Mouse (Mus musculus) ES-E14 (cell line): ENCODE data around the gene Eps15l1. TPM values are rescaled to one million over a fixed set of nuclear protein-coding genes. Genes with fewer than 3 reads are reported as not detected.
A peak's percentile ranks its signal among the peaks of the same experiment; 100 is the strongest.

Experiments used
- DNase-seq: peaks from one replicate; pipeline ENCODE4 v3.0.0-alpha.2; 2013; ENCODE audit warnings: low read depth, low spot score
- H3K27ac ChIP-seq: 2 replicates; pipeline ENCODE4 v1.5.1; 2012; ENCODE audit warnings: low read depth, mild to moderate bottlenecking, low read length, moderate library complexity, mixed read lengths; ENCODE audit not compliant: poor library complexity, insufficient read depth, severe bottlenecking
- H3K36me3 ChIP-seq: 2 replicates; pipeline ENCODE4 v1.6.1; 2012; ENCODE audit warnings: mild to moderate bottlenecking, low read length, moderate library complexity, mixed read lengths; ENCODE audit not compliant: control insufficient read depth, poor library complexity, insufficient read depth, severe bottlenecking
- H3K4me1 ChIP-seq, 2 experiments: fragments of 150-350 bp in 1 of 2; sonication (generic) in 1 of 2; 2 replicates each; pipeline ENCODE4 v1.6.1; 2012; ENCODE audit warnings: low read length in 2 of 2, mild to moderate bottlenecking in 1 of 2, mixed read lengths in 1 of 2; ENCODE audit not compliant: control insufficient read depth in 2 of 2, insufficient read depth in 2 of 2, poor library complexity in 1 of 2
- H3K4me3 ChIP-seq, 2 experiments: fragments of 150-350 bp in 1 of 2; sonication (generic) in 1 of 2; 2 replicates each; pipeline ENCODE4 v1.5.1; 2012; ENCODE audit warnings: low read length in 2 of 2, low read depth in 1 of 2, mild to moderate bottlenecking in 1 of 2, mixed read lengths in 1 of 2; ENCODE audit not compliant: insufficient read depth in 1 of 2, poor library complexity in 1 of 2, severe bottlenecking in 1 of 2
- H3K9ac ChIP-seq: 2 replicates; pipeline ENCODE4 v1.6.1; 2012; ENCODE audit warnings: low read depth, mild to moderate bottlenecking, low read length, mixed read lengths; ENCODE audit not compliant: poor library complexity, insufficient read depth, severe bottlenecking
- H3K9me3 ChIP-seq: fragments of 150-350 bp; sonication (generic); 2 replicates; pipeline ENCODE4 v1.6.1; 2012; ENCODE audit warnings: low read depth, mild to moderate bottlenecking, low read length; ENCODE audit not compliant: control insufficient read depth, insufficient read depth
- CHD2 ChIP-seq: IDR thresholded peaks from 2 replicates; pipeline ENCODE4 v1.6.1; 2014; ENCODE audit warnings: mild to moderate bottlenecking, low read depth, low read length, inconsistent platforms
- HCFC1 ChIP-seq: IDR thresholded peaks from 2 replicates; pipeline ENCODE4 v1.6.1; 2012; ENCODE audit warnings: low read length, inconsistent platforms, borderline replicate concordance; ENCODE audit not compliant: insufficient read depth
- MAFK ChIP-seq: IDR thresholded peaks from 2 replicates; pipeline ENCODE4 v1.6.1; 2014; ENCODE audit warnings: mild to moderate bottlenecking, low read depth, low read length, inconsistent platforms; ENCODE audit not compliant: insufficient read depth
- ZC3H11A ChIP-seq: IDR thresholded peaks from 2 replicates; pipeline ENCODE4 v1.6.1; 2012; ENCODE audit warnings: low read depth, mild to moderate bottlenecking, inconsistent platforms, low read length, borderline replicate concordance
- ZNF384 ChIP-seq: IDR thresholded peaks from 2 replicates; pipeline ENCODE4 v1.6.1; 2012; ENCODE audit warnings: low read depth, low read length, inconsistent platforms
- in situ Hi-C, 2 experiments: fragments of 600-800 bp; cut with MboI; formaldehyde crosslinking; loops; one replicate each; pipeline ENCODE4 v1.15.1; 2025; ENCODE audit warnings: low sequenced_read_pairs in 2 of 2, inconsistent platforms in 1 of 2; ENCODE audit not compliant: unreplicated experiment in 2 of 2
- total RNA-seq: library from RNA; depleted of rRNA; stranded (reverse); fragments of 300-350 nt; gene quantifications from 2 replicates; pipeline ENCODE4 v1.2.3, GENCODE M21; 2012

The Eps15l1 gene
- total RNA-seq, 1 experiment: 41.7 TPM

- in situ Hi-C loops: no loop called here
- DNase-seq: no peak
These were observed 78.5 kb downstream of the Eps15l1 start for GRCm38 (mm10) chr8:72342556-72343300.

GRCm38 (mm10) chr8:72337034-72337433, 84.2 kb downstream of the Eps15l1 start:
- DNase-seq: no peak
- Histone ChIP-seq H3K4me1 (peaks cover 24 to 27% of the 10 kb centered on the region in 2 experiments), H3K9me3 (no peaks in the 10 kb centered on the region), H3K36me3 (peaks cover 4% of the 10 kb centered on the region; the same call in 1 of the 2 replicates), H3K27ac (peak overlapping the region; percentile 72), H3K9ac (no peak overlapping the region), H3K4me3 (no peak overlapping the region)
- in situ Hi-C loops: no loop called here
- TF ChIP-seq HCFC1 (no peak), CHD2 (no peak), MAFK (no peak), ZNF384 (no peak), ZC3H11A (no peak)

More at GRCm38 (mm10) chr8:72342556-72343300, 78.5 kb downstream of the Eps15l1 start:
- H3K4me3 ChIP-seq: no peak overlapping the region
- peaks cover 10% of the 10 kb centered on the region; the same call in 1 of the 2 replicates for H3K36me3 ChIP-seq
- peaks cover 0 to 2% of the 10 kb centered on the region in 2 experiments; a peak in 2 of 4 replicates for H3K4me1 ChIP-seq
- TF ChIP-seq MAFK (no peak), ZNF384 (no peak), CHD2 (no peak), ZC3H11A (no peak), HCFC1 (no peak)
- H3K9ac ChIP-seq: no peak overlapping the region
- no peak overlapping the region for H3K27ac ChIP-seq
- H3K9me3 ChIP-seq: no peaks in the 10 kb centered on the region

- H3K4me3 ChIP-seq: no peak overlapping the region
- H3K27ac ChIP-seq: peak overlapping the region; percentile 31; the same call in 1 of the 2 replicates
- no peak for DNase-seq
- peaks cover 4% of the 10 kb centered on the region; the same call in 1 of the 2 replicates for H3K36me3 ChIP-seq
- no peaks in the 10 kb centered on the region for H3K9me3 ChIP-seq
- no peak overlapping the region for H3K9ac ChIP-seq
- in situ Hi-C loops: no loop called here
- H3K4me1 ChIP-seq: peaks cover 24 to 34% of the 10 kb centered on the region in 2 experiments
- TF ChIP-seq ZNF384 (no peak), ZC3H11A (no peak), CHD2 (no peak), HCFC1 (no peak), MAFK (no peak)
These were observed 85.0 kb downstream of the Eps15l1 start for GRCm38 (mm10) chr8:72336273-72336672.

DNA sequence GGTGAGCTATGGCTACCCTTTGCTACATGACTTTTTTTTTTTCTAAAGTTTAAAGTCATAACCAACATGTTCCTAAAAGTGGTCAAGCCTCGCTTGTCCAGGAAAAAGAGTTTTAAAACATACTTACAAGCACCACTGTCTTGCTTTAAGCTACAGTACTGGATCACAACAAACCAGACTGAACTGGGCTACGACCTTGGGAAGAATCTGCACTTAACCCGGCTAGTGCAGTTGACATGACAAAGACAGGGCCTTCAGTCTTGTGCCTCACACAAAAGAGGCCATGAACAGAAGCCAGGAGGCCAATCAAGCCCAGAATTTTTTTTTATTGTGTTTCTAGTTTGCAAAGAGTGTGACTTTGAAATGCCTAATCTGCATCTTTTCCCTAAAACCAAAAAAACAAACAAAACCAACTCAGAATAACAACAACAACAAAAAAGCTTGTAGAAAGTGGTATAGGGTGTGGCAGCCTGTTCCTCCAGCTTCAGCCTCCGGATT, 87.1 kb downstream of the Eps15l1 start:
- in situ Hi-C loops: no loop called here
- Histone ChIP-seq H3K4me1 (peaks cover 29 to 53% of the 10 kb centered on the region in 2 experiments), H3K9me3 (no peaks in the 10 kb centered on the region), H3K4me3 (no peak overlapping the region; a peak in 1 of 4 replicates), H3K36me3 (no peaks in the 10 kb centered on the region; the same call in 1 of the 2 replicates), H3K9ac (no peak overlapping the region), H3K27ac (peak overlapping the region; percentile 100)
- DNase-seq: peak; percentile 89
- TF ChIP-seq CHD2 (peak; percentile 57; the same call in 1 of the 2 replicates), MAFK (peak; percentile 61), ZC3H11A (no peak), ZNF384 (peak; percentile 82)
